Mouse (Mus musculus): ENCODE data around the gene Nmur1. TPM values are rescaled to one million over a fixed set of nuclear protein-coding genes. Genes with fewer than 3 reads are reported as not detected.

Nmur1 gene
- total and polyA plus RNA-seq, 3 experiments, result not detected

DNA sequence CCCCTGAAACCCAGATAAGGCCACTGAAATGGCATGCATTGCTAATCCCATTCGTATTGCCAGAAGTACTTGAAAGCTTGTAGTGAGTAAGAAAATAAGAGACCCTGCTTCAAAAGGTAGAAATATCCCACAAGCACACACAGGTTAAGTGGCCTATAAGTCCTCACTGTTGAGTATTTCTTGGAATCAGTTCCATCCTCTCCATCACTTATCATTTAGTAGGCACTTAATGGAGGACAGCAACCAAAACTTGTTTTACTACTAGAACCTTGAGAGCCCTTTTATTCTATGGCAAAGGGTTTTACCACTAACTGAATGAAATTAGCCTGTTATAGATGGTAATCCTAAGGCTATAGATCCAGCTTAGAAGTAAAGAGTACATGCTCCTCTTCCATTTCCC, 77.9 kb downstream of the Nmur1 start:
- H3K27me3 ChIP-seq (ENCODE audit: control insufficient read depth in 1 of 2, insufficient read depth in 2 of 2, low read length in 2 of 2), result no peaks in the 10 kb centered on the region
- peak; percentile 74; the same call in 1 of the 2 replicates for TF ChIP-seq POLR2AphosphoS5 (IDR thresholded peaks at IDR 0.05; ENCODE audit: borderline replicate concordance, low read depth, low read length)
- TF ChIP-seq ZNF384 (IDR thresholded peaks at IDR 0.05; ENCODE audit: low read depth, low read length), result 0 out of 2 replicates have a peak, but pooled peaks have one; percentile 0
- no peak for TF ChIP-seq USF1 (IDR thresholded peaks at IDR 0.05; ENCODE audit: low read depth, low read length)
- TF ChIP-seq POLR2A (IDR thresholded peaks at IDR 0.05; ENCODE audit: control insufficient read depth in 1 of 2, insufficient read depth in 1 of 2, low read depth in 1 of 2, low read length in 2 of 2, poor library complexity in 1 of 2), result peak in 1 of 2 experiments; percentile 30; a peak in 1 of 4 replicates
- TF ChIP-seq CHD2 (IDR thresholded peaks at IDR 0.05; ENCODE audit: low read length), result no peak
- TF ChIP-seq GATA1 (IDR thresholded peaks at IDR 0.05; ENCODE audit: low read depth, low read length), result no peak
- no peak for TF ChIP-seq MXI1 (IDR thresholded peaks at IDR 0.05; ENCODE audit: low read depth, low read length)
- TF ChIP-seq ZMIZ1 (IDR thresholded peaks at IDR 0.05; ENCODE audit: low read depth, low read length), result peak; percentile 13; the same call in 1 of the 2 replicates
- TF ChIP-seq MYB (IDR thresholded peaks at IDR 0.05; ENCODE audit: low read depth, low read length), result no peak
- TF ChIP-seq KAT2A (conservative IDR thresholded peaks at IDR 0.05; ENCODE audit: low read depth, low read length), result no peak
- 0 out of 2 replicates have a peak, but pooled peaks have one; percentile 13 for TF ChIP-seq SMC3 (IDR thresholded peaks at IDR 0.05; ENCODE audit: low read depth, low read length)
- no peaks in the 10 kb centered on the region for H3K9me3 ChIP-seq (replicated peaks; ENCODE audit: insufficient read depth, low read length)
- H3K36me3 ChIP-seq (ENCODE audit: control insufficient read depth in 1 of 2, insufficient read depth in 2 of 2, low read length in 2 of 2), result peaks cover 41 to 77% of the 10 kb centered on the region in 2 experiments
- no peaks in the 10 kb centered on the region for H3K79me2 ChIP-seq (ENCODE audit: control insufficient read depth, insufficient read depth, low read length, poor library complexity)
- H3K4me3 ChIP-seq (ENCODE audit: control insufficient read depth in 1 of 2, insufficient read depth in 1 of 2, low read depth in 2 of 2, low read length in 2 of 2), result no peak overlapping the region
- peaks cover 0 to 6% of the 10 kb centered on the region in 2 experiments; a peak in 3 of 4 replicates for H3K4me1 ChIP-seq (ENCODE audit: control insufficient read depth in 1 of 2, insufficient read depth in 2 of 2, low read length in 2 of 2)
- DNase-seq (ENCODE audit: low read depth, low spot score), result peak; percentile 50
- H3K27ac ChIP-seq (ENCODE audit: control insufficient read depth, low read depth, low read length), result no peak overlapping the region
- no peak overlapping the region for H3K9ac ChIP-seq (ENCODE audit: control insufficient read depth, low read depth, low read length, poor library complexity, severe bottlenecking)

DNA sequence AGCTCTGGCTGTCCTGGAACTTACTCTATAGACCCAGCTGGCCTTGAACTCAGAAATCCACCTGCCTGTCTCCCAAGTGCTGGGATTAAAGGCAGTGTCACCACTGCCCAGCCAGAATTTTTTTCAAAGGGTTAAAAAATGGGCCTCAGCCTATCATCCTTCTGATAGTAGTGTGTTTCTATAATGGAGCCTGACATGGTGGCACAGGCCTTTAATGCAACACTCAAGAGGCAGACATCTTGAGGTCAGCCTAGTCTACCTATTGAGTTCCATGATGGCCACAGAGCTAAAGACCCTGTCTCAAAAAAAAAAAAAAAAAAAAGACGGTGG, 78.3 kb downstream of the Nmur1 start:
- Histone ChIP-seq H3K36me3 (ENCODE audit: control insufficient read depth in 1 of 2, insufficient read depth in 2 of 2, low read length in 2 of 2) (peaks cover 37 to 74% of the 10 kb centered on the region in 2 experiments), H3K27ac (ENCODE audit: control insufficient read depth, low read depth, low read length) (no peak overlapping the region), H3K4me1 (ENCODE audit: control insufficient read depth in 1 of 2, insufficient read depth in 2 of 2, low read length in 2 of 2) (peaks cover 0 to 6% of the 10 kb centered on the region in 2 experiments; a peak in 2 of 4 replicates), H3K4me3 (ENCODE audit: control insufficient read depth in 1 of 2, insufficient read depth in 1 of 2, low read depth in 2 of 2, low read length in 2 of 2) (no peak overlapping the region), H3K9ac (ENCODE audit: control insufficient read depth, low read depth, low read length, poor library complexity, severe bottlenecking) (no peak overlapping the region), H3K27me3 (ENCODE audit: control insufficient read depth in 1 of 2, insufficient read depth in 2 of 2, low read length in 2 of 2) (no peaks in the 10 kb centered on the region), H3K79me2 (ENCODE audit: control insufficient read depth, insufficient read depth, low read length, poor library complexity) (no peaks in the 10 kb centered on the region), H3K9me3 (replicated peaks; ENCODE audit: insufficient read depth, low read length) (no peaks in the 10 kb centered on the region)
- TF ChIP-seq ZNF384 (IDR thresholded peaks at IDR 0.05; ENCODE audit: low read depth, low read length) (peak; percentile 64; the same call in 1 of the 2 replicates), E2F4 (IDR thresholded peaks at IDR 0.05; ENCODE audit: borderline replicate concordance, low read depth, low read length) (no peak), MYB (IDR thresholded peaks at IDR 0.05; ENCODE audit: low read depth, low read length) (0 out of 2 replicates have a peak, but pooled peaks have one; percentile 19), POLR2AphosphoS2 (IDR thresholded peaks at IDR 0.05; ENCODE audit: low read length) (0 out of 2 replicates have a peak, but pooled peaks have one; percentile 21), KAT2A (conservative IDR thresholded peaks at IDR 0.05; ENCODE audit: low read depth, low read length) (no peak), POLR2A (IDR thresholded peaks at IDR 0.05; ENCODE audit: control insufficient read depth in 1 of 2, insufficient read depth in 1 of 2, low read depth in 1 of 2, low read length in 2 of 2, poor library complexity in 1 of 2) (peak in 1 of 2 experiments; percentile 52; a peak in 1 of 4 replicates), ZMIZ1 (IDR thresholded peaks at IDR 0.05; ENCODE audit: low read depth, low read length) (0 out of 2 replicates have a peak, but pooled peaks have one; percentile 42)
- peak; percentile 38 for DNase-seq (ENCODE audit: low read depth, low spot score)
